Mouse (Mus musculus) layer of hippocampus, adult 18-20 months (tissue): Measurements from ENCODE around the gene Mbd6. TPM values are rescaled to one million over a fixed set of nuclear protein-coding genes. Genes with fewer than 3 reads are reported as not detected.

Experiments used
- DNase-seq, 2 experiments: peaks; one replicate each; pipeline ENCODE4 v3.0.0; 2022; ENCODE audit warnings: low spot score in 2 of 2
- total RNA-seq, 2 experiments: library from RNA; stranded (reverse); gene quantifications; 2 replicates each; pipeline ENCODE4 v1.2.3; 2021

Mbd6 gene
- total RNA-seq, 2 experiments from 2014 or later, result 48.1 to 53.2 TPM

- DNase-seq, result peak in 1 of 2 experiments; percentile 50
These were observed 864 bp upstream of the Mbd6 start for GRCm38 (mm10) chr10:127289573-127290191.

- no peak for DNase-seq
These were observed 454 bp downstream of the Mbd6 start for GRCm38 (mm10) chr10:127288328-127288799.

- DNase-seq, result no peak
These were observed 903 bp downstream of the Mbd6 start for GRCm38 (mm10) chr10:127287936-127288293.

- DNase-seq, result no peak
These were observed 1.4 kb downstream of the Mbd6 start for GRCm38 (mm10) chr10:127287271-127287935.

GRCm38 (mm10) chr10:127286730-127287129 is 2.1 kb downstream of the Mbd6 start:
- DNase-seq, result no peak

- DNase-seq, result no peak
These were observed 2.6 kb downstream of the Mbd6 start for GRCm38 (mm10) chr10:127286194-127286593.

GRCm38 (mm10) chr10:127285644-127286043 is 3.2 kb downstream of the Mbd6 start:
- DNase-seq, result no peak

GRCm38 (mm10) chr10:127284724-127285500 is 3.9 kb downstream of the Mbd6 start:
- no peak for DNase-seq

GRCm38 (mm10) chr10:127284105-127284622 is 4.7 kb downstream of the Mbd6 start:
- no peak for DNase-seq

- no peak for DNase-seq
These were observed 6.1 kb downstream of the Mbd6 start for GRCm38 (mm10) chr10:127282620-127283215.

GRCm38 (mm10) chr10:127281316-127281715 is 7.5 kb downstream of the Mbd6 start:
- DNase-seq, result no peak

- DNase-seq, result no peak
These were observed 9.1 kb downstream of the Mbd6 start for GRCm38 (mm10) chr10:127279730-127280129.

- no peak for DNase-seq
These were observed 14.4 kb downstream of the Mbd6 start for GRCm38 (mm10) chr10:127274261-127275022.

GRCm38 (mm10) chr10:127272371-127272770 is 16.4 kb downstream of the Mbd6 start:
- no peak for DNase-seq

GRCm38 (mm10) chr10:127269884-127270283 is 18.9 kb downstream of the Mbd6 start:
- no peak for DNase-seq

GRCm38 (mm10) chr10:127269036-127269435 is 19.8 kb downstream of the Mbd6 start:
- no peak for DNase-seq

- DNase-seq, result no peak
These were observed 20.4 kb downstream of the Mbd6 start for GRCm38 (mm10) chr10:127268401-127268800.

GRCm38 (mm10) chr10:127267318-127267717 is 21.5 kb downstream of the Mbd6 start:
- DNase-seq, result no peak

GRCm38 (mm10) chr10:127266112-127267091 is 22.4 kb downstream of the Mbd6 start, which contains the start of gene Dctn2:
TSS of gene Dctn2 (plus strand) at chr10:127266368.
- peak; percentile 93 to 95 for DNase-seq
